Mouse (Mus musculus): Measurements from ENCODE around the gene Trappc1.

DNA sequence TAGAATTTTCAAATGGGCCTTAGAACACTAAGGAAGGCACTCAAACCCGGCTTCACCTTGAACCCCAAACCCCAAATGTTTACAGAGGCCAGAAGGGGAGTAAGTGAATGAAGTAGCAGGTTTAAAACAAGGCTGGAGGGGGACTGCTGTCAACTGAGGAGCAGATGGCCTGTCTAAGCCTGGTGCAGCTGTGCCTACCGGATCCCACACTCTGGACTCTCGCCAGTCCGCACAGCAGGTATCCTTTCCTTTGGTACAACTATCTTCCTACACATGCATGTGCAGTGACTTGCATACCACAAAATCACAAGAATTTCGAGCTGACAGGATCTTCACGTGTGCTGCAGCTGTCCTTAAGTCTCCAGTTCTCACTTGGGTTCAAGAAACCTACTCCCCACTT, 1.8 kb upstream of the Trappc1 start:
- TF ChIP-seq USF1 (IDR thresholded peaks at IDR 0.05; ENCODE audit: low read depth, low read length): no peak
- TF ChIP-seq CHD1 (IDR thresholded peaks at IDR 0.05; ENCODE audit: low read depth, low read length): no peak
- TF ChIP-seq CTCF (IDR thresholded peaks at IDR 0.05 in 2 of 3, conservative IDR thresholded peaks at IDR 0.05 in 1 of 3; ENCODE audit: control insufficient read depth in 1 of 3, insufficient read depth in 1 of 3, low read depth in 2 of 3, low read length in 3 of 3, poor library complexity in 1 of 3, severe bottlenecking in 1 of 3): no peak
- no peak for TF ChIP-seq MYC (IDR thresholded peaks at IDR 0.05; ENCODE audit: low read depth, low read length)
- no peak for TF ChIP-seq TAL1 (IDR thresholded peaks at IDR 0.05; ENCODE audit: low read length)
- no peak for TF ChIP-seq POLR2A (IDR thresholded peaks at IDR 0.05; ENCODE audit: control insufficient read depth in 1 of 2, insufficient read depth in 1 of 2, low read depth in 1 of 2, low read length in 2 of 2, poor library complexity in 1 of 2)
- TF ChIP-seq RCOR1 (IDR thresholded peaks at IDR 0.05; ENCODE audit: low read depth, low read length): no peak
- TF ChIP-seq EP300 (IDR thresholded peaks at IDR 0.05; ENCODE audit: low read depth in 1 of 2, low read length in 2 of 2): no peak
- no peak for TF ChIP-seq CHD2 (IDR thresholded peaks at IDR 0.05; ENCODE audit: low read length)
- TF ChIP-seq MAX (IDR thresholded peaks at IDR 0.05; ENCODE audit: low read length): no peak
- no peak for TF ChIP-seq POLR2AphosphoS2 (IDR thresholded peaks at IDR 0.05; ENCODE audit: low read length)
- TF ChIP-seq NELFE (IDR thresholded peaks at IDR 0.05; ENCODE audit: low read depth, low read length): no peak

Measured in MEL (cell line).